Mouse (Mus musculus): Measurements from ENCODE around the gene Rasa3.

DNA sequence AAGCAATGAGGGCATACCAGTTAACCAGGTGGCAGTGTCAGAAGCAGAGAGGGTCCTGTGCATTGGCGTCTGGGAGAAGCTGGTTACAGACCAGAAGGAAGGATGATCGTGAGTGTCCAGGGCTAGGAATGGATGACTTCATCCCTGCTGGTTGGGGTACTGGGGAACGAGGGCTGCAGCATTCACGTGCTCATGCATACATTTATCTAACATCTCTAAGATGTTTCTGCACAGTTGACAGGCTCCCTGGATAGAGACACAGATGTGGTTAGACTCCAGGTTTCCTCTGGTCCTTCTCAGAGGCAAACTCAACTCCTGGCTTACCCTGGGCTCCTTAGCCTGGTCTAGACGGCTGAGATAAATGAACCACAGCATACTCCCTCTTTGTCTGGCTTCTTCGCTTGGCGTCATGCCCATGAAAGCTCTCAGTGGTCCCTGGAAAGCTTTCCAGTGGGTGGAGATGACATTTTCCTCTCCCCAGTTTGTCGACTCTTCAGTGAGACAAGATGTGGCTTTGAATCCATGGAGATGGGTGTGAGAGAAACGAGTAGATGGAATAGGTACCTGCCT lies 145.7 kb downstream of the Rasa3 start:
- TF ChIP-seq CTCF (IDR thresholded peaks at IDR 0.05; ENCODE audit: control insufficient read depth, insufficient read depth, insufficient read length) (no peak), CEBPB (IDR thresholded peaks at IDR 0.05; ENCODE audit: low read depth) (no peak)
